Mouse (Mus musculus) spleen, adult 2 months (tissue): ENCODE data around the gene Ift57.

Experiments
- CTCF ChIP-seq: fragments of 200-500 bp; IDR thresholded peaks from 2 replicates; pipeline ENCODE4 v1.5.1; 2011; ENCODE audit warnings: mild to moderate bottlenecking, inconsistent platforms; ENCODE audit not compliant: insufficient read depth, insufficient read length, insufficient replicate concordance; ENCODE audit errors: extremely low read depth
- POLR2A ChIP-seq: fragments of 200-500 bp; IDR thresholded peaks from 2 replicates; pipeline ENCODE4 v1.6.1; 2011; ENCODE audit warnings: low read depth, low read length, inconsistent platforms

DNA sequence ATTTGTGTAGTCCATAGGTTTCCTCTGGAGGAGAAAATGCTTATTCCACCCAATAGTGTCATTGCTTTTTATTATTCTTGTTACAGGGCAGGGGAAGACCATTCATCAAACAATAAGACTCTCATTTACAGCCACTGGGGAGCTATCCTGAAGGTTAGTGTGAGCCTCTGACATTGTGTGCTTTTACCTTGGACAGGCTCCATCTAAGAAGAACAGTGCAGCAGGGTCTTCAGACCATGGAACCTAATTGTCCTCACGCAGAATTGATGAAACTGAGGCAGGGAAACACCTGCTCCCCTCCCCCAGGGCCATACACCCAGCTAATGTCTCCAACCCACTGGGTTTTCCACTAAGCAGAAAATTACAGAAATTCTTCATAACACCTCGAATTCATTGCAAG is 104.0 kb downstream of the Ift57 start:
- TF ChIP-seq CTCF (no peak), POLR2A (no peak)
